Mouse (Mus musculus) neural tube, embryonic 11.5 days (tissue): ENCODE results near the gene Rag1. TPM values are rescaled to one million over a fixed set of nuclear protein-coding genes. Genes with fewer than 3 reads are reported as not detected.

Experiments
- polyA plus RNA-seq: library from polyadenylated mRNA; unstranded; fragments of >200 nt; fragmentation: Nextera tagmentation; extraction: Ambion mirVana; gene quantifications from 2 replicates; pipeline ENCODE4 v1.2.1, GENCODE M21; 2014

The Rag1 gene
- polyA plus RNA-seq, 1 experiment from 2014 or later: 0.16 TPM

Other genes starting within 250 kb of the Rag1 start
- gene Rag2, start 24.8 kb downstream of the Rag1 start, polyA plus RNA-seq: 0.14 TPM in 1 of 2 replicates, not detected in the other
- gene B230118H07Rik, start within 50 bp of the Rag1 start, polyA plus RNA-seq: 61.8 and 65.5 TPM in 2 replicates
- 19.2 and 22.0 TPM in 2 replicates for gene Traf6, start 28.9 kb upstream of the Rag1 start, polyA plus RNA-seq
- gene Prr5l, start 233.5 kb upstream of the Rag1 start, polyA plus RNA-seq: 11.5 and 11.7 TPM in 2 replicates
- 72.9 and 78.7 TPM in 2 replicates for gene Commd9, start 236.7 kb upstream of the Rag1 start, polyA plus RNA-seq